Mouse (Mus musculus) adrenal gland, adult 2 months (tissue): ENCODE measurements around the gene Ubald2. TPM values are rescaled to one million over a fixed set of nuclear protein-coding genes. Genes with fewer than 3 reads are reported as not detected.
"Not testable (repeated sequence)": the region's sequence is repeated elsewhere in the genome, so short reads cannot be mapped to it uniquely, and the experiment has no call there.

Experiments
- DNase-seq: peaks from one replicate; pipeline ENCODE4 v3.0.0; 2021
- polyA plus RNA-seq: library from polyadenylated mRNA; depleted of rRNA; stranded (reverse); fragments of >200 nt; gene quantifications from 2 replicates; pipeline ENCODE4 v1.2.3, GENCODE M21; 2012
- total RNA-seq, 2 experiments: library from RNA; stranded (reverse); gene quantifications; 2 replicates each; pipeline ENCODE4 v1.2.3; 2021

Gene Ubald2
- total and polyA plus RNA-seq, 3 experiments: 16.3 to 158 (median 35.2) TPM

GRCm38 (mm10) chr11:116413631-116414022, 20.3 kb upstream of the Ubald2 start:
- no peak for DNase-seq

GRCm38 (mm10) chr11:116416196-116416943, 17.5 kb upstream of the Ubald2 start:
- no peak for DNase-seq

GRCm38 (mm10) chr11:116417054-116417453, 16.8 kb upstream of the Ubald2 start:
- DNase-seq: no peak

- DNase-seq: no peak
Observed at GRCm38 (mm10) chr11:116418194-116418840, 15.6 kb upstream of the Ubald2 start.

GRCm38 (mm10) chr11:116418841-116419462, 14.9 kb upstream of the Ubald2 start:
- no peak for DNase-seq

- no peak for DNase-seq
Observed at GRCm38 (mm10) chr11:116421102-116421501, 12.8 kb upstream of the Ubald2 start.

GRCm38 (mm10) chr11:116422562-116422961, 11.3 kb upstream of the Ubald2 start:
- DNase-seq: no peak

- DNase-seq: no peak
Observed at GRCm38 (mm10) chr11:116423214-116423613, 10.7 kb upstream of the Ubald2 start.

GRCm38 (mm10) chr11:116423782-116424620, 9.9 kb upstream of the Ubald2 start:
- DNase-seq: peak; percentile 24

GRCm38 (mm10) chr11:116424621-116425407, 9.1 kb upstream of the Ubald2 start:
- no peak for DNase-seq

GRCm38 (mm10) chr11:116426328-116426727, 7.6 kb upstream of the Ubald2 start:
- DNase-seq: not testable (repeated sequence)

GRCm38 (mm10) chr11:116426852-116427575, 6.9 kb upstream of the Ubald2 start:
- DNase-seq: no peak

GRCm38 (mm10) chr11:116428872-116429859, 4.7 kb upstream of the Ubald2 start:
- DNase-seq: no peak

GRCm38 (mm10) chr11:116429862-116430613, 3.9 kb upstream of the Ubald2 start:
- DNase-seq: no peak

GRCm38 (mm10) chr11:116430723-116431427, 3.0 kb upstream of the Ubald2 start:
- DNase-seq: no peak

GRCm38 (mm10) chr11:116431428-116432077, 2.3 kb upstream of the Ubald2 start:
- DNase-seq: no peak

- no peak for DNase-seq
Observed at GRCm38 (mm10) chr11:116432127-116432526, 1.8 kb upstream of the Ubald2 start.
